Mouse (Mus musculus): ENCODE measurements around the gene Proz. TPM values are rescaled to one million over a fixed set of nuclear protein-coding genes. Genes with fewer than 3 reads are reported as not detected.

Gene Proz
- polyA plus RNA-seq, 1 experiment: 0.11 TPM

DNA sequence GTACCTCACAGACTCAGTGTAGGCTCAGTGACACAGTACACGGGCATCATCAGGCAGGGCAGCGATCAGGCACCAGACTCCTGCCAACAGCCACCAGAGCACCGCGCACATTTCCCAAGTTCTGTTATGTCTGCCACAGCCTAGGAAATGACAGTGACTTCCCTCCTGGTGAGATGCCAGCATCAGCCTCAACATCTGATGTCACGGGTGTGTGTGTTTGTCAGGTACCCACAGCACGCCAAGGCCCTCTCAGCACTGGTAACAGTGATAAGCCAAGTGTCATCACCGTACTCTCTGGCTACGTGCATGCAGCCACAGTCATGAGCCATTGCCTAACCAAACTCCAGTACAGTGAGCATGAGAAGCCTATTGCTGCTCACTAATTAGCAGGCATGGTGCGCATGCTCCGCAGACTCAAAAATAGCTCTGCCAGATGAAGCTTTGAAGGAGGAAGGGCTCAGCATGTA, 24.3 kb upstream of the Proz start:
- no peak for DNase-seq (ENCODE audit: low read depth in 1 of 2, low spot score in 2 of 2)
- Histone ChIP-seq H3K27me3 (ENCODE audit: control insufficient read depth, insufficient read depth, low read length) (no peaks in the 10 kb centered on the region), H3K4me3 (ENCODE audit: extremely low read depth, insufficient read depth, insufficient read length) (no peak overlapping the region), H3K36me3 (ENCODE audit: control insufficient read depth, insufficient read depth, low read length) (no peaks in the 10 kb centered on the region), H3K4me1 (ENCODE audit: control insufficient read depth, insufficient read depth, insufficient read length) (no peaks in the 10 kb centered on the region), H3K27ac (ENCODE audit: insufficient read depth, low read length) (no peak overlapping the region)
- WGBS: 65% methylated on average over 10 of the region's 10 CpGs
- TF ChIP-seq CTCF (IDR thresholded peaks at IDR 0.05; ENCODE audit: extremely low read depth, insufficient read depth, insufficient read length, insufficient replicate concordance): no peak
- no peak for TF ChIP-seq POLR2A (IDR thresholded peaks at IDR 0.05; ENCODE audit: low read depth, low read length)

DNA sequence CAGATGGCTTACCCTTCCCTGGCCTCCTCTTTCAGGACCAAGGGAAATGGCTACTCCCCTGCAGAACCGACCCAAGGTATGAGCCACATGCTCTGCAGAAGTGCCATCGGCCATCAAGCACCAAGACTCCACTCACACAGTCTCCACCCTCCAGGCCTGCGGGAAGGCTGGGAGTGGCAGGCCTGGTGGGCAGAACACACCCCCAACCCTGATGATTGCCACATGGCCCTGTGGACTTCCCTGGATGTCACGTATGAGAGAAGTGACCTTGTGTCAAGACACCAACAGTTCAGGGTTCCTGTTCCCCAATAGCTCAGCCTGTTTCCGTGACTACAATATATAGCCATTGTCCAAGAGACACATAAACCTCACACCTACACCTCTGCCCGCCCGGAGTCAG, 23.7 kb upstream of the Proz start, which contains the start of gene F10:
F10 (plus strand) TSS at position 294 of the 400 bp plus-strand sequence.
- TF ChIP-seq CTCF (IDR thresholded peaks at IDR 0.05; ENCODE audit: extremely low read depth, insufficient read depth, insufficient read length, insufficient replicate concordance): no peak
- TF ChIP-seq POLR2A (IDR thresholded peaks at IDR 0.05; ENCODE audit: low read depth, low read length): no peak
- H3K36me3 ChIP-seq (ENCODE audit: control insufficient read depth, insufficient read depth, low read length): no peaks in the 10 kb centered on the region
- H3K4me3 ChIP-seq (ENCODE audit: extremely low read depth, insufficient read depth, insufficient read length): no peak within 1 kb of the TSS
- H3K27ac ChIP-seq (ENCODE audit: insufficient read depth, low read length): no peak within 1 kb of the TSS
- no peak for DNase-seq (ENCODE audit: low read depth in 1 of 2, low spot score in 2 of 2)
- no peaks in the 10 kb centered on the region for H3K27me3 ChIP-seq (ENCODE audit: control insufficient read depth, insufficient read depth, low read length)
- WGBS: 80% methylated on average over 7 of the region's 7 CpGs
- H3K4me1 ChIP-seq (ENCODE audit: control insufficient read depth, insufficient read depth, insufficient read length): no peaks in the 10 kb centered on the region

DNA sequence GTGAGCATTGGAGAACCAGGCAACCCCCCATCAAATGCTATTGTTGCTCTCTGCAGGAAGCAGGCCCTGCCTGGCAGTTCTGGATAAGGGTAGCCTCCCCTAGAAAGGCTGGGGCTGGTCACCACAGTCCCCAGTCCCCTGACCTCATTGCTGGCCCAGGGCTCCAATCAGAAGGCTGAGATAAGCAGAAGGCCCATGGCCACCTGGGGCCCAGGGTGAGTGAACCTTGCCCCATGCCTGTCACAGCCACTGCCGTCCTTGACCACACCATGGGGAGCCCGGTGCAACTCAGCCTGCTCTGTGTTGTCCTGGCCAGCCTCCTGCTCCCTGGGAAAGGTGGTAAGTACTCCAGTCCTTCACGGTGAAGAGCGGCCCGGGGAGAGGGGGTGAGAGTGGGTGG, 23.1 kb upstream of the Proz start:
- Histone ChIP-seq H3K27me3 (ENCODE audit: control insufficient read depth, insufficient read depth, low read length) (no peaks in the 10 kb centered on the region), H3K36me3 (ENCODE audit: control insufficient read depth, insufficient read depth, low read length) (no peaks in the 10 kb centered on the region), H3K27ac (ENCODE audit: insufficient read depth, low read length) (no peak overlapping the region), H3K4me3 (ENCODE audit: extremely low read depth, insufficient read depth, insufficient read length) (no peak overlapping the region), H3K4me1 (ENCODE audit: control insufficient read depth, insufficient read depth, insufficient read length) (no peaks in the 10 kb centered on the region)
- no peak for DNase-seq (ENCODE audit: low read depth in 1 of 2, low spot score in 2 of 2)
- 82% methylated on average over 5 of the region's 5 CpGs for WGBS
- TF ChIP-seq CTCF (IDR thresholded peaks at IDR 0.05; ENCODE audit: extremely low read depth, insufficient read depth, insufficient read length, insufficient replicate concordance) (no peak), POLR2A (IDR thresholded peaks at IDR 0.05; ENCODE audit: low read depth, low read length) (no peak)

DNA sequence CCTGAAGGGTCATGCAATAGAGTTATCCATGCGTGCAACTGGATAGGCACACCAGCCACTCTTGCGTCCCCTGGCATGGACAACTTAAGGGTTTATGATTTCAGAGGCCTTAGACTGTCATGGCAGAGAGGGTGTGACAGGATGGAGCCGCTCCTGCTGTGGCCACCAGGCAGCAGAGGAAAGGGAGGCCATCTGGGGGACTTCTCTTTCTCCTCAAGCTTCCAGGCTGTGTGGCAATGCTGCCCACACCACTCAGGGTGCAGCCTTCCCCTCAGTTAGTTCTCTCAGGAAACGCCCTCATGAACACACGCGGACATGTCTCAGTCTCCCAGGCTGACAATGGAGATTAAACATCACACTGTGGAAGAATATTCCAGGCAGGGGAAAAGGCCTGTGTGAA, 21.7 kb upstream of the Proz start:
- Histone ChIP-seq H3K4me3 (ENCODE audit: extremely low read depth, insufficient read depth, insufficient read length) (no peak overlapping the region), H3K27ac (ENCODE audit: insufficient read depth, low read length) (no peak overlapping the region), H3K4me1 (ENCODE audit: control insufficient read depth, insufficient read depth, insufficient read length) (no peaks in the 10 kb centered on the region), H3K27me3 (ENCODE audit: control insufficient read depth, insufficient read depth, low read length) (no peaks in the 10 kb centered on the region), H3K36me3 (ENCODE audit: control insufficient read depth, insufficient read depth, low read length) (no peaks in the 10 kb centered on the region)
- DNase-seq (ENCODE audit: low read depth in 1 of 2, low spot score in 2 of 2): no peak
- no peak for TF ChIP-seq CTCF (IDR thresholded peaks at IDR 0.05; ENCODE audit: extremely low read depth, insufficient read depth, insufficient read length, insufficient replicate concordance)
- TF ChIP-seq POLR2A (IDR thresholded peaks at IDR 0.05; ENCODE audit: low read depth, low read length): no peak
- 48% methylated on average over 6 of the region's 6 CpGs for WGBS

DNA sequence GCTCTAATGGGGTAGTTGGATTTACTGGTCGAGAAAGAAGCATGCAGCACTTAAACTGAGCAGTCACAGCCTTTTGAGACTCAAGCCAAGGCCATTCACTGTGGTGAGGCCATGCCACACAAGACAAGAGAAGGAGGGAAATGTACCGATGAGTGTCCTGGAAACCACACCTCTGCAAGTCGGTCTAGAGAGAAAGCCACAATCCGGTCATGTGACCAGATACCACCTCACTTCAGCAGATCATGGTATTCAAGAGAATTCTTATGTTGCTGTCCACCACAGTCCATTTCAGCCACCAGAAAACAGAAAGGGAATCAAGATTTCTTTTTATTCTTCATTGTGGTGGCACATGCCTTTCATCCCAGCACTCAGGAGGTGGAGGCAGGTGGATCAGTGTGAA, 19.3 kb upstream of the Proz start:
- Histone ChIP-seq H3K4me3 (ENCODE audit: extremely low read depth, insufficient read depth, insufficient read length) (no peak overlapping the region), H3K36me3 (ENCODE audit: control insufficient read depth, insufficient read depth, low read length) (no peaks in the 10 kb centered on the region), H3K27me3 (ENCODE audit: control insufficient read depth, insufficient read depth, low read length) (no peaks in the 10 kb centered on the region), H3K27ac (ENCODE audit: insufficient read depth, low read length) (no peak overlapping the region), H3K4me1 (ENCODE audit: control insufficient read depth, insufficient read depth, insufficient read length) (no peaks in the 10 kb centered on the region)
- no peak for DNase-seq (ENCODE audit: low read depth in 1 of 2, low spot score in 2 of 2)
- 26% methylated on average over 4 of the region's 4 CpGs for WGBS
- no peak for TF ChIP-seq CTCF (IDR thresholded peaks at IDR 0.05; ENCODE audit: extremely low read depth, insufficient read depth, insufficient read length, insufficient replicate concordance)
- no peak for TF ChIP-seq POLR2A (IDR thresholded peaks at IDR 0.05; ENCODE audit: low read depth, low read length)

DNA sequence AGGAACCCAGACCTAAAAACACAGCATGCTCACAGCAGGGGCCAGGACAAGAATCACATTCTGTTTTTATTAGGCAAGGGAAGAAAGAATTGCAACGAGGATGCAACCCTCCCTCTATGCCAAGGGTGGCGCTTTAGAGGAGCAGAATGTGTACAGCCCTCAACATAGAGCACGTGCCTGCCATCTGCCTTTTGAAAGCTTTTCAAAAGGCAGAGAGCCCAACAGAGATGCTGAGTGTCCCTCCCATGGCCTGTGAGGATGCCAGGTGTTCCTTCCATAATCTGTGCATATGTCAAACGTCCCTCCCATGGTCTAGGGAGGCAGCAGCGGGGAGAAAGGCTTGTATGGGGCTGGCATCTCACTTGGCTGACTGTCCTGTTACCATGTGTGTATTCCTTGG, 13.1 kb upstream of the Proz start:
- no peak overlapping the region for H3K27ac ChIP-seq (ENCODE audit: insufficient read depth, low read length)
- no peak for DNase-seq (ENCODE audit: low read depth in 1 of 2, low spot score in 2 of 2)
- H3K27me3 ChIP-seq (ENCODE audit: control insufficient read depth, insufficient read depth, low read length): no peaks in the 10 kb centered on the region
- WGBS: 74% methylated on average over 5 of the region's 5 CpGs
- H3K4me1 ChIP-seq (ENCODE audit: control insufficient read depth, insufficient read depth, insufficient read length): no peaks in the 10 kb centered on the region
- no peak for TF ChIP-seq POLR2A (IDR thresholded peaks at IDR 0.05; ENCODE audit: low read depth, low read length)
- no peak overlapping the region for H3K4me3 ChIP-seq (ENCODE audit: extremely low read depth, insufficient read depth, insufficient read length)
- H3K36me3 ChIP-seq (ENCODE audit: control insufficient read depth, insufficient read depth, low read length): no peaks in the 10 kb centered on the region

- Histone ChIP-seq H3K36me3 (ENCODE audit: control insufficient read depth, insufficient read depth, low read length) (no peaks in the 10 kb centered on the region), H3K4me3 (ENCODE audit: extremely low read depth, insufficient read depth, insufficient read length) (no peak overlapping the region), H3K27me3 (ENCODE audit: control insufficient read depth, insufficient read depth, low read length) (no peaks in the 10 kb centered on the region), H3K27ac (ENCODE audit: insufficient read depth, low read length) (no peak overlapping the region), H3K4me1 (ENCODE audit: control insufficient read depth, insufficient read depth, insufficient read length) (no peaks in the 10 kb centered on the region)
- 85% methylated on average over 10 of the region's 10 CpGs for WGBS
- no peak for DNase-seq (ENCODE audit: low read depth in 1 of 2, low spot score in 2 of 2)
- TF ChIP-seq CTCF (IDR thresholded peaks at IDR 0.05; ENCODE audit: extremely low read depth, insufficient read depth, insufficient read length, insufficient replicate concordance): no peak
- TF ChIP-seq POLR2A (IDR thresholded peaks at IDR 0.05; ENCODE audit: low read depth, low read length): no peak
These were observed 10.2 kb upstream of the Proz start for GRCm38 (mm10) chr8:13050550-13050949.
